Comparison of ENCODE assay signal across 14 mouse cellular contexts in the genomic region with DNA sequence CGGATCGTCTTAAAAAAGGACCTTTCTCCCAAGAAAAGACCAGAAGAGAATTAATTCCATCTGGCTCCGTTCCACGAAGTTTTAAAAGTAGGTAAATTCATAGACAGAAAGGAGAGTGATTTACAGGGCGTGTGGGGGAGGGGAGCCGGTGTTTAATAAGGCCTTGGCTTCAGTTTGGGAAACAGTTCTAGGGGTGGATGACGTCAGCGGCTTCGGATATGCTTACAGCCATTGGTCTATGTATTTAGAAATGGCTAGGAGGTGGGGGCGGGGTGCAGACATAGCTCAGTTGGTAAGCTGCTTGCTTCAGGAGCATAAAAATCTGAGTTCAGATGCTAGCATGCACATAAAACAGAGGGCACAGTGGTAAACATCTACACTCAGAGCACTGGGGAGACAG.
DNase-seq lines count a peak whose midpoint lies in the region; ATAC-seq and TF ChIP-seq lines count a peak whose summit lies in the region.
"Had no signal": no experiment of that assay in that cellular context is flagged by ENCODE, and none has a peak within 500 bp of the region (broad histone marks: within the 10 kb centered on the region; RNA-seq: fewer than 3 reads in every experiment).

No protein-coding gene starts in this region.

- no peaks in the 10 kb centered on the region for H3K9me3 ChIP-seq in lung, postnatal 0 days (ENCODE audit: low read length)
- H3K9me3 ChIP-seq in limb, embryonic 13.5 days = peaks cover 9% of the 10 kb centered on the region; the same call in 1 of the 2 replicates
- no peaks in the 10 kb centered on the region for H3K9me3 ChIP-seq in midbrain, embryonic 16.5 days (replicated peaks; ENCODE audit: control insufficient read depth, low read length, poor library complexity, severe bottlenecking)

- no peak overlapping the region for H3K4me2 ChIP-seq in lung, postnatal 0 days (replicated peaks; ENCODE audit: low read depth, low read length)
- H3K4me2 ChIP-seq in limb, embryonic 13.5 days (replicated peaks) = peak overlapping the region; percentile 52
- H3K4me2 ChIP-seq in midbrain, embryonic 16.5 days (ENCODE audit: low read length) = no peak overlapping the region

- H3K27ac ChIP-seq in lung, postnatal 0 days (ENCODE audit: low read length) = no peak overlapping the region
- H3K27ac ChIP-seq in limb, embryonic 13.5 days = peak overlapping the region; percentile 88
- H3K27ac ChIP-seq in midbrain, embryonic 16.5 days (ENCODE audit: low read length) = no peak overlapping the region
- H3K27ac ChIP-seq: forebrain, embryonic 10.5 days; layer of hippocampus, adult 2 months; liver, embryonic 14.5 days had no signal

- 0 out of 2 replicates have a peak, but pooled peaks have one; percentile 21 for ATAC-seq in frontal cortex, adult (ENCODE audit: low TSS enrichment)
- ATAC-seq in lung, postnatal 0 days = no peak
- ATAC-seq in limb, embryonic 13.5 days (ENCODE audit: low FRiP score, low read depth) = peak; percentile 52
- ATAC-seq in midbrain, embryonic 16.5 days = no peak

- no peak overlapping the region for H3K4me3 ChIP-seq in lung, postnatal 0 days (ENCODE audit: low read depth, low read length)
- H3K4me3 ChIP-seq in limb, embryonic 13.5 days = no peak overlapping the region
- no peak overlapping the region for H3K4me3 ChIP-seq in midbrain, embryonic 16.5 days (ENCODE audit: low read depth, low read length)
- H3K4me3 ChIP-seq: forebrain, embryonic 10.5 days; layer of hippocampus, adult 2 months had no signal

- no peaks in the 10 kb centered on the region for H3K27me3 ChIP-seq in lung, postnatal 0 days (replicated peaks; ENCODE audit: insufficient read depth, low read length)
- H3K27me3 ChIP-seq in limb, embryonic 13.5 days = no peaks in the 10 kb centered on the region
- no peaks in the 10 kb centered on the region for H3K27me3 ChIP-seq in midbrain, embryonic 16.5 days (ENCODE audit: control insufficient read depth, insufficient read depth, low read depth, low read length)
- H3K27me3 ChIP-seq: CH12.LX had no signal

- peaks cover 26% of the 10 kb centered on the region for H3K4me1 ChIP-seq in lung, postnatal 0 days (ENCODE audit: insufficient read depth, low read depth, low read length)
- H3K4me1 ChIP-seq in limb, embryonic 13.5 days = peaks cover 68% of the 10 kb centered on the region
- no peaks in the 10 kb centered on the region; the same call in 1 of the 2 replicates for H3K4me1 ChIP-seq in midbrain, embryonic 16.5 days (ENCODE audit: control insufficient read depth, insufficient read depth, low read length)

- H3K9ac ChIP-seq in lung, postnatal 0 days (replicated peaks; ENCODE audit: low read depth) = no peak overlapping the region
- H3K9ac ChIP-seq in limb, embryonic 13.5 days = no peak overlapping the region; the same call in 1 of the 2 replicates
- H3K9ac ChIP-seq in midbrain, embryonic 16.5 days (ENCODE audit: low read depth, low read length) = no peak overlapping the region
- H3K9ac ChIP-seq: liver, embryonic 14.5 days had no signal

- TF ChIP-seq EP300 in lung, postnatal 0 days (IDR thresholded peaks at IDR 0.05) = no peak

- H3K36me3 ChIP-seq in lung, postnatal 0 days (ENCODE audit: insufficient read depth, low read length) = no peaks in the 10 kb centered on the region
- H3K36me3 ChIP-seq in limb, embryonic 13.5 days = no peaks in the 10 kb centered on the region
- H3K36me3 ChIP-seq in midbrain, embryonic 16.5 days (ENCODE audit: control insufficient read depth, insufficient read depth, low read length) = no peaks in the 10 kb centered on the region
- H3K36me3 ChIP-seq: forebrain, embryonic 10.5 days had no signal

- DNase-seq in frontal cortex, postnatal 25 days (ENCODE audit: low spot score in 2 of 2) = no peak
- peak; percentile 49 for DNase-seq in lung, postnatal 0 days (ENCODE audit: low spot score)
- no peak for DNase-seq in lung, adult 18-20 months
- no peak for DNase-seq in thymus, postnatal 14 days
- DNase-seq: cerebellum, adult 9-11 months; heart, adult 11 months; heart, postnatal 36 days had no signal

- 58% methylated on average over 10 of the region's 10 CpGs for WGBS in lung, postnatal 0 days
- WGBS in limb, embryonic 13.5 days = 22% methylated on average over 10 of the region's 10 CpGs
- WGBS in midbrain, embryonic 16.5 days = 85% methylated on average over 10 of the region's 10 CpGs

- TF ChIP-seq CTCF in lung, postnatal 0 days (IDR thresholded peaks at IDR 0.05) = no peak

Comparison
In these comparisons a context has a peak if more than half of its experiments do, and no peak if none do; other contexts are left out.
1. ATAC-seq: peak in frontal cortex, adult (single experiment) and limb, embryonic 13.5 days (single experiment); none in lung, postnatal 0 days (single experiment) and midbrain, embryonic 16.5 days (single experiment).